Mouse (Mus musculus): ENCODE results near the gene Prpf40a.

DNA sequence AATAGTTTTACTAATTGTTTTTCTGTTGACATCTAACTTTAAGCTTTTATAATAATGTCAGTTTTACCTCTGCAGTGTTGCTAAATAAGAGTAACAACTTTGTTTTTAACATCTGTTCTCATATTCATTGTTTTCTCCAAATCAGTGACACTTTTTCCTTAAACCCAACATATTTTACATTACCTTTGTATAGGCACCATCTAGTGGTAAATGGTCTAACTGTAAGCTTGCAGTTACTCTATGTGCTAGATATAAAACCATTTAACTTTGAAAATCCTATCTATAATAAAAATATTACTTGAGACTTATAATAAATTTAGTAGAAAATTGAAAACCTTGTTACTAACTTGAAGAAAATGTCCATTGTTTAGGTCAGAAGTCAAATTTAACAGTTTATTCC, 15.7 kb upstream of the Prpf40a start:
- TF ChIP-seq CTCF (IDR thresholded peaks at IDR 0.05; ENCODE audit: extremely low read depth, insufficient read depth, low read length) (no peak), POLR2A (IDR thresholded peaks at IDR 0.05; ENCODE audit: extremely low read depth, insufficient read depth, low read length) (no peak)

Measured in cortical plate, adult 2 months (tissue).